1 mouse cellular context compared by ENCODE assay signal in the genomic region with DNA sequence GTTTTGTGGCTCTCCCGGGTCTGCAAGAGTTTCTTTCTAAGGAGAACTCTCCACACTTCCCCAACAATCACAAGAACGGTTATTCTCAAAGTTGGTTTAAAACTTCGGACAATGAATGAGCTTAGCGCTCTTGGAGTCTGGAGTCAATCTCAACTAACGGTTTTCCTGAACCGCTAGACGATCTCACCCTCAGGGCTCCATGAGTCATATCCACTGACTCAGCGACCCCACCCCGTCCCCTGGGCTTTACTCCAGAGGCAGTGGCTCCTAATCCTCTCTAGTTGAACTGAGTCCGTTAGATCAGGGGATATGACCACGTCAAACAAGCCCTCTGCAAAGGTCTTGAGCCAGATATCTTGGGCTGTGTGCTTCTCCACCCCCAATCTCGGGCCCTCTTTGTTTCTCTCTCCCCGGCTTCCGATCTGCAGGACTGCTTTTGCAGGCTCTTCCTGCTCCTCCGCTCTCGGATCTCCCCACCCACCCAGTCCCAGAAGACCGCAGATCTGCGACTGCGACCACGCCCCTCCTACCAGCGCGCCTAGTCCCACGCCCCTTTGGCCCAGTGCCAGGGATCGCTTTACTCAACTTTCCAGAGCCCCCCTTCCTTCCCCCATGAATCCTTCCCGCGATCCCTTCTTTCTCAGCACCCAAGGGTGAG.
TF ChIP-seq lines count a peak whose summit lies in the region.

A gene (plus strand): TSS at position 520 of the 658 bp plus-strand sequence.

TF ChIP-seq in MEL, 35 proteins besides CTCF, POLR2A, EP300 and RAD21 (continued from another document):
- TF ChIP-seq HCFC1 (IDR thresholded peaks at IDR 0.05; ENCODE audit: low read depth, low read length): no peak; the same call in 1 of the 2 replicates
- no peak for TF ChIP-seq ZMIZ1 (IDR thresholded peaks at IDR 0.05; ENCODE audit: low read depth, low read length)
